Mouse (Mus musculus) retina, embryonic 14.5 days (tissue): ENCODE measurements around the gene Esf1.
"Not testable (repeated sequence)": the region's sequence is repeated elsewhere in the genome, so short reads cannot be mapped to it uniquely, and the experiment has no call there.

Experiments
- DNase-seq: peaks from one replicate; pipeline ENCODE4 v3.0.0-alpha.2; 2015; ENCODE audit warnings: low spot score

Gene Esf1

GRCm38 (mm10) chr2:140170127-140170802 is at the start of gene Esf1, which contains the start of gene Ndufaf5:
Esf1 (minus strand) TSS chr2:140170564.
Ndufaf5 (plus strand) TSS chr2:140170649.
- peak; percentile 99 for DNase-seq

- DNase-seq = no peak
These were observed 45.6 kb upstream of the Esf1 start for GRCm38 (mm10) chr2:140215965-140216364.

GRCm38 (mm10) chr2:140215415-140215814 is 45.1 kb upstream of the Esf1 start:
- no peak for DNase-seq

- DNase-seq = no peak
These were observed 44.2 kb upstream of the Esf1 start for GRCm38 (mm10) chr2:140214519-140215027.

GRCm38 (mm10) chr2:140203756-140204155 is 33.4 kb upstream of the Esf1 start:
- no peak for DNase-seq

- peak; percentile 1 for DNase-seq
These were observed 32.2 kb upstream of the Esf1 start for GRCm38 (mm10) chr2:140202573-140202972.

GRCm38 (mm10) chr2:140200713-140201112 is 30.3 kb upstream of the Esf1 start:
- no peak for DNase-seq

GRCm38 (mm10) chr2:140185685-140186210 is 15.4 kb upstream of the Esf1 start:
- DNase-seq = not testable (repeated sequence)

GRCm38 (mm10) chr2:140170803-140171553 is 614 bp upstream of the Esf1 start:
- no peak for DNase-seq

- no peak for DNase-seq
These were observed 1.3 kb downstream of the Esf1 start for GRCm38 (mm10) chr2:140169057-140169456.

GRCm38 (mm10) chr2:140163351-140163854 is 7.0 kb downstream of the Esf1 start:
- no peak for DNase-seq

GRCm38 (mm10) chr2:140159186-140159730 is 11.1 kb downstream of the Esf1 start:
- peak; percentile 73 for DNase-seq

- DNase-seq = not testable (repeated sequence)
These were observed 18.6 kb downstream of the Esf1 start, which contains the start of gene Gm17374 for GRCm38 (mm10) chr2:140151743-140152142. Gm17374 (plus strand) TSS chr2:140152043.

GRCm38 (mm10) chr2:140125516-140125915 is 44.8 kb downstream of the Esf1 start:
- no peak for DNase-seq

- DNase-seq = no peak
These were observed 56.5 kb downstream of the Esf1 start for GRCm38 (mm10) chr2:140113851-140114250.

- DNase-seq = no peak
These were observed 61.4 kb downstream of the Esf1 start for GRCm38 (mm10) chr2:140108945-140109344.

GRCm38 (mm10) chr2:140107641-140108040 is 62.7 kb downstream of the Esf1 start:
- DNase-seq = no peak

GRCm38 (mm10) chr2:140104951-140105350 is 65.4 kb downstream of the Esf1 start:
- no peak for DNase-seq

- no peak for DNase-seq
These were observed 69.6 kb downstream of the Esf1 start for GRCm38 (mm10) chr2:140100551-140101474.

GRCm38 (mm10) chr2:140099971-140100370 is 70.4 kb downstream of the Esf1 start:
- DNase-seq = no peak

GRCm38 (mm10) chr2:140097131-140097591 is 73.2 kb downstream of the Esf1 start:
- DNase-seq = no peak
